Mouse (Mus musculus): ENCODE measurements around the gene Ndufb8. TPM values are rescaled to one million over a fixed set of nuclear protein-coding genes. Genes with fewer than 3 reads are reported as not detected.
A peak's percentile ranks its signal among the peaks of the same experiment; 100 is the strongest.

Ndufb8 gene
- total RNA-seq, 2 experiments from 2014 or later = 866 to 1,200 TPM

- intact Hi-C loops (cut with DNase I) = no loop called here
- Histone ChIP-seq H3K27ac (peak within 1 kb of the TSS; percentile 91), H3K4me3 (peak within 1 kb of the TSS; percentile 87)
- TF ChIP-seq CTCF (IDR thresholded peaks at IDR 0.05) = no peak; the same call in none of the 2 replicates
- DNase-seq = peak; percentile 95
Measured at GRCm38 (mm10) chr19:44562652-44563206, 7.5 kb upstream of the Ndufb8 start, which contains the start of gene Hif1an. TSS of gene Hif1an (plus strand) at chr19:44562850.

DNA sequence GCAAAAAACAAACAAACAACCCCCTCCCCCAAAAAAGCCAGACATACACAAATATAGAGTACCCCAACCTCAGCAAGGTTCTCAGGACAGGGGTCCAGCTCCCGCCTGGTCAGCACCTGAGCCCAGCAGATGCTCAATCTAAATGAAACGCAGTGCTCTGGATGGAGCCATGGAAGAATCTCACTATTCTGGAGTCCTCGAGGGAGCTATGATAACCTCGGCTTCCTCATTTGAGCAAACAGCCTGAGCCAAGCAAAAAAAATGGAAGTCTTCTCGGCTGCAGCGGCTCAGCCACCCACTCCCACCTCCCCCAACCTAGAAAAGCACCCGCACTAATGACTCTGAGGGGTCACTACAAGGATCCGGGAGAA, 765 bp downstream of the Ndufb8 start:
- H3K4me3 ChIP-seq = peak overlapping the region; percentile 99
- H3K27ac ChIP-seq = peak overlapping the region; percentile 97
- no peak for TF ChIP-seq CTCF (IDR thresholded peaks at IDR 0.05)
- DNase-seq = no peak
- intact Hi-C loops (cut with DNase I) = no loop called here

DNA sequence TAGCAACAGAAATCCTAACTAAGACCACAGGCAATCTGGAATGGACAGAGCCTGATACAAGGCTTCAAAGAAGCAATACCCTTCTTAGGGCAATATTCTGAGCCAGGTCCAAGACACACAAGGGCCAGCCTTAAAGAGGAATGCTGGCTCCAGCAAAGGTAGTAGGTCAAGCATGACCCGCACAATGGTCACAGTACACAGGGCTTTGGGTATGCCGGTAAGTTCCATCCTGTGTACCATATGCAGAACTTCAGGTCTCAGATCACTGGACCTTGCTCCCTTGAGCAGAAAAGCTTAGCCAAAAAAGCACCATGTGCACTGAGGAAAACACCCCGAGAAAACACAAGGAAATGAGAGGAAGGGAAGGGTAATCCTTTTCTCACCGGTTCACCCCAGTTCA, 2.0 kb downstream of the Ndufb8 start:
- no peak for TF ChIP-seq CTCF (IDR thresholded peaks at IDR 0.05)
- Histone ChIP-seq H3K27ac (no peak overlapping the region), H3K4me3 (peak overlapping the region; percentile 99; the same call in 1 of the 2 replicates)
- no peak for DNase-seq
- intact Hi-C loops (cut with DNase I) = no loop called here

- DNase-seq = no peak
- no peak for TF ChIP-seq CTCF (IDR thresholded peaks at IDR 0.05)
- intact Hi-C loops (cut with DNase I) = no loop called here
- Histone ChIP-seq H3K4me3 (peak within 1 kb of the TSS; percentile 99), H3K27ac (no peak within 1 kb of the TSS)
Measured at GRCm38 (mm10) chr19:44552731-44553130, 2.5 kb downstream of the Ndufb8 start, which contains the start of gene Gm20538. TSS of gene Gm20538 (minus strand) at chr19:44552831.

DNA sequence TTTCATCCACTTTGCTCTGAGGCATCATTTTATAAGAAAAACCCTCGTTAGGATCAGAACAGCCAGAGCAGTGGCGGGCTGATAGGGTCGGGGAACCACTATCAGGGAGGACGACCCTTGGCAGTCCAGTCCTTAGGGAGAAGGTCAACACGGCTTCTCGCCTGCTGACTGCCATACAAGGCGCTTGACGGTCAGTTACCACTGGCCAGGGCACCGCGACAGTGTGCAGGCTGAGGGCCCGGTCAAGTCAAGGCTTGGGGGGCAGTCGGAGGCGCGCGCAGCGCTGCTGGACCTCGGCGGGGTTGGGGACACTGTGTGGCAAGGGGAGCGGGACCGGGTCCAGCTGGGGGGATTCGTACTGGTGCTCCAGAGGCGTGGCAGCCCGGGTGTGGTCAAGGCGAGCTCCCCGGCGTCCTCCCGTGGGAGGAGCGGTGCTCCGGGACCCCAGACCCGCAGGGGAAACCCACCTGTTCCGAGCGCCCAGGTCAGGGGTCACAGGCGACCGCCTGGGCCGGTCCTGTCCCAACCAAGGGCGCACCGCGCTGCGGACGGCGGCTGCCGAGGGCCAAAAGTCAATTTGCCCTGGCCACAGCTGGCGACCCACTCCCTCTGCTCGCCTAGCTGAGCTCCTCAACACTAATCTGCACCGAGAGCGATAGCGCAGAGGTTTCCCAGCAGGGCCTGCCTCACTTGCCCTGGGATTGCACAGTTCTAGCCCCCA, 9.8 kb downstream of the Ndufb8 start, which contains the start of gene Sec31b:
Sec31b (minus strand) TSS at position 544 of the 721 bp plus-strand sequence.
- no peak for TF ChIP-seq CTCF (IDR thresholded peaks at IDR 0.05)
- peak within 1 kb of the TSS; percentile 78 for H3K4me3 ChIP-seq
- intact Hi-C loops (cut with DNase I) = no loop called here
- peak; percentile 88 for DNase-seq
- peak within 1 kb of the TSS; percentile 91 for H3K27ac ChIP-seq

DNA sequence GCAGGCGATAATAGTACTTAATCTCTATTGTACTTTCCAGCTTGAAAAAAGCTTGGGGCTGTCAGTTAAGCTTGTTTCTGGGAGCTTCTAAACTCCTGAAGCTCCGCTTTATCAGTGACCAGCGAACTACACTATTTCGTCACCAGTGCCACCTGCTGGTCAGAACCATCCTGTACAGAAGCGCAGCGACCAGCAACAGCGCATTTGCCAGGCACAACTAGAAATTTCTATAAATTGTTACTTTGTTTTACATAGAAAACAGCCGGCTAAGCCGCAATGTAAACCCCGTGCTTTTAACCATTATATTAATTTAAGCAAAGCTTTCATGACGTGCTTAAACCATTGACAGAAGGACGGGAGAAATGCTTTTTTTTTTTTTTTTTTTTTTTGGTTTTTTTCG, 10.5 kb downstream of the Ndufb8 start:
- TF ChIP-seq CTCF (IDR thresholded peaks at IDR 0.05) = peak; percentile 79

GRCm38 (mm10) chr19:44544372-44544771, 10.9 kb downstream of the Ndufb8 start:
- Histone ChIP-seq H3K4me3 (peak overlapping the region; percentile 78), H3K27ac (peak overlapping the region; percentile 91)
- intact Hi-C loops (cut with DNase I) = loop anchor here (5.0 kb wide), 1 partner anchor 67 kb away; no protein-coding TSS in a partner anchor
- no peak for TF ChIP-seq CTCF (IDR thresholded peaks at IDR 0.05)
- DNase-seq = no peak

More for the DNA sequence above, 10.5 kb downstream of the Ndufb8 start:
- DNase-seq = peak; percentile 85
- peak overlapping the region; percentile 91 for H3K27ac ChIP-seq
- intact Hi-C loops (cut with DNase I) = loop anchor here (5.0 kb wide), 1 partner anchor 67 kb away; no protein-coding TSS in a partner anchor
- peak overlapping the region; percentile 78 for H3K4me3 ChIP-seq

- intact Hi-C loops (cut with DNase I) = loop anchor here (5.0 kb wide), 1 partner anchor 65 kb away; no protein-coding TSS in a partner anchor
- H3K27ac ChIP-seq = no peak overlapping the region
- no peak for DNase-seq
- no peak overlapping the region for H3K4me3 ChIP-seq
- no peak for TF ChIP-seq CTCF (IDR thresholded peaks at IDR 0.05)
Measured at GRCm38 (mm10) chr19:44542694-44543178, 12.5 kb downstream of the Ndufb8 start.

GRCm38 (mm10) chr19:44537416-44537815, 17.8 kb downstream of the Ndufb8 start:
- Histone ChIP-seq H3K4me3 (no peak overlapping the region), H3K27ac (peak overlapping the region; percentile 82)
- intact Hi-C loops (cut with DNase I) = loop anchor here (5.0 kb wide), 1 partner anchor 165 kb away; no protein-coding TSS in a partner anchor
- DNase-seq = peak; percentile 80
- TF ChIP-seq CTCF (IDR thresholded peaks at IDR 0.05) = no peak

- no peak for DNase-seq
- intact Hi-C loops (cut with DNase I) = loop anchor here (5.0 kb wide), 1 partner anchor 163 kb away; no protein-coding TSS in a partner anchor
- Histone ChIP-seq H3K27ac (no peak overlapping the region), H3K4me3 (no peak overlapping the region)
- TF ChIP-seq CTCF (IDR thresholded peaks at IDR 0.05) = peak; percentile 48
Measured at GRCm38 (mm10) chr19:44535376-44535775, 19.9 kb downstream of the Ndufb8 start.

DNA sequence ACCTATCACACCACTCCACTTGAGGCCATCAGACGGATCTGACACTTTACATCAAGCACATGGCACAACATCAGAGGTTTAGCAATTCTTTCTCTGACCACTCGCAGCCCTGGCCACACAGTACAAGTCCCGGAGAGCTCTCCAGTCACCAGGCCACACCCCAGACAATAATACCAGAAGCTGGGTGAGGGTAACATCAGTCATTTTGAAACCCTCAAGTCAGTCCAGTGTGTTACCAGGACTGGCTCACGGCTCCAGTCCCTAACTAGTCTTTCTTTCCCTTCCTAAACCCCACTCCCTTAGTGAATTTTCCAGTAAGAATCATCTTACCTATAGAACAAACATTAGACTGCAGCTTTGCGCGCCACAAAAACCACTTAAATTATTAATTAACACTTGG, 25.2 kb downstream of the Ndufb8 start:
- no peak overlapping the region for H3K27ac ChIP-seq
- no peak for TF ChIP-seq CTCF (IDR thresholded peaks at IDR 0.05)
- intact Hi-C loops (cut with DNase I) = no loop called here
- H3K4me3 ChIP-seq = no peak overlapping the region
- DNase-seq = no peak

DNA sequence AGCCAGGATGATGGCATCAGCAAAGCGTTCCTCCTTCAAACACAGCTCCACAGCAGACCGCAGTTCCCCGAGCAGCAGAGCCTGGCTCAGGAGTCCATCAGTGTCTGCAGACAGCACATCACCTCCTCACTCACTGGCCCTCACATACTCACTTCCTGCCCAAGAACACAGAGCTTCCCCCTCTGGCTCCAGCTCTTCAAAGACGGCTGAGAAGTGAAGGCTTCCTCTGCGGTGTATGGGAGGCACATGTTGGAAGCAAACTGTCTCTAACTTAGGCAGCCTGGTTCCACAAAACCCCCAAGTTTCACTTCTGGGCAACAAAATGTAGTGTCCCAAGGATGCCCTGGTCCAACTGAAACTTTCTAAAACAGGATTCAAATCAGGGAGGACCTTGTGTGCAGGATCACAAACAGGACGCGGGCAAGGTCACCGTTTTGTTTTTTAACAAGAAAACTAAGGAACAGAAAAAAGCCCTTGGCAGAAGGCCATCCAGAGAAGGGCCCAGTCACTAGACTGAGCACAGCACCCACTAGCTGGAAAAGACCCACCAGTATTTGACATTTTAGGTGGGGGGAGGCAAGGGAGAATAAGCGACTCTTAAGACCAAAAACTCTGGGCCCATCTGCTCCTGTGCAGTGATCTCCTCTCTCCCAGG, 29.6 kb downstream of the Ndufb8 start:
- TF ChIP-seq CTCF (IDR thresholded peaks at IDR 0.05) = no peak
- H3K4me3 ChIP-seq = no peak overlapping the region
- H3K27ac ChIP-seq = no peak overlapping the region
- no peak for DNase-seq
- intact Hi-C loops (cut with DNase I) = no loop called here
